Mouse (Mus musculus) adrenal gland, adult 2 months (tissue): Measurements from ENCODE around the gene Galnt9. TPM values are rescaled to one million over a fixed set of nuclear protein-coding genes. Genes with fewer than 3 reads are reported as not detected.

ENCODE experiments used
- DNase-seq: peaks from one replicate; pipeline ENCODE4 v3.0.0; 2021
- polyA plus RNA-seq: library from polyadenylated mRNA; depleted of rRNA; stranded (reverse); fragments of >200 nt; gene quantifications from 2 replicates; pipeline ENCODE4 v1.2.3, GENCODE M21; 2012
- total RNA-seq, 2 experiments: library from RNA; stranded (reverse); gene quantifications; 2 replicates each; pipeline ENCODE4 v1.2.3; 2021

Gene Galnt9
- total and polyA plus RNA-seq, 3 experiments, result 0.14 to 0.25 TPM; not detected in 1

DNA sequence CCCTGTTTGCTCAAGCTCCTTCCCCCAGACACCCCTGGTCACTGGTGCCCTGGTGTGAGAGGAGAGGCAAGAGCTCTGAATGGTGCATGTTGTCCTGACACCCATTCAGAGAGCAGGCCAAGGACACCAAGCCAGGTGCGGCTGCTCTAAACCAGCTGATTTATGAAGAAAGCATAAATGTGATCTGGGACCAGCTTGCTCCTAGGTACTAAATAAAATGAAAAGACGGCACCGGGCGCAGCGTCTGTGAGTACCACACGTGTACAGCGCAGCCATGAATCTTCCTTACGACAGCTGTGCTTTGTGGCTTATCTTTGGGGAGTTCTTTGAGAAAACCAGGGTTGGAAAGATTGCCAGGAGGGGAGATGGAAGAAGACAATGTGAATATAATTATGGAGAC lies 8.2 kb upstream of the Galnt9 start:
- no peak for DNase-seq

DNA sequence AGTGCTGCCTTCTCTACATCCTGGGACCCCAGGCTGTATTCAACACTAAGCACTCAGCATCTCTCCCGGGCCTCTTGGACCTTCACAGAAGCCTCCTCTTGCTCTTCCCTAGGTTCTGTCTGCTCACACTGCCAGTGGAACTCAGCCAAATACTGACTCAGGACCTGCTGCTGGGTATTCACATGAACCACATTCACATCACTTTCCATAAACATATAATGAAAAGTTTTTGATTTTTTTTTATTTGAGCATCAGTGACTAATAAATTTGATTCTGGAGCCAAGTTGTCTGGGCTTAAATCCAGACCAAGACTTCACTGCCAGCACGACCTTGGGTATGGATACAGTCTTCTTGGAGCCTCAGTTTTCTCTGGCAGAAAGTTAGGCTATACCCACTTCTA lies 3.2 kb upstream of the Galnt9 start:
- DNase-seq, result peak; percentile 47

DNA sequence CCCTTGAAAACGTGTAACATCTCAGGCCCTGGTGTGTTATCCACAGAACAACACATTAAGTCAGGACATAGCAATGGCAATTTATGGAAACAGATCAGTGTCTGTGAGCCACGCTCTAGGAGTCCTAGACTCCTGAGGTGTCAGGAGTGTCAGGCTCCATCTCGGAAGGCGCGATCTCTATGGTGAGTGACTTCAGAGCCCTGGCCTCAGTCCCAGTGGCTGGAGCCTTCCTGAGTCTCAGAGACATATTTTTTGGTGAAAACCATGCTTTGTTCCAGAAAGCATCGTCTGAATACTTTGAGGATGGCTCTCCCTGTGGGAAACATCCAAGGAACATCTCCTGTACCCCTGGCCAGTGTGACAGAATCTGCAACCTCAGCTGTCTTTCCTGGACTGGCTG lies 2.7 kb upstream of the Galnt9 start:
- DNase-seq, result no peak

DNA sequence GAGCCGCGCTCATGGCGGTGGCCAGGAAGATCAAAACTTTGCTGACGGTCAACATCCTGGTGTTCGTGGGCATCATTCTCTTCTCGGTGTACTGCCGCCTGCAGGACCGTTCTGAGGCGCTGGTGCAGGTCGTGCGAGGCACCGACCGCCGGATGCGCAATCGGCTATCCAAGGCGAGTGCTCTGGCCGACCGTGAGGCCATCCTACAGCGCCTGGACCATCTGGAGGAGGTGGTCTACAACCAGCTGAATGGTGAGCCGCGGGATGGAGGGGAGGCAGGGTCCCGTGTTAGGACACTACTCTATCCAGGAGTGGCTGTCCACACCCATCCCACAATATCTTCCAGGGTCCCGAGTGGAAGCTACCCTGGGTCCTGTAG lies 525 bp downstream of the Galnt9 start:
- no peak for DNase-seq

DNA sequence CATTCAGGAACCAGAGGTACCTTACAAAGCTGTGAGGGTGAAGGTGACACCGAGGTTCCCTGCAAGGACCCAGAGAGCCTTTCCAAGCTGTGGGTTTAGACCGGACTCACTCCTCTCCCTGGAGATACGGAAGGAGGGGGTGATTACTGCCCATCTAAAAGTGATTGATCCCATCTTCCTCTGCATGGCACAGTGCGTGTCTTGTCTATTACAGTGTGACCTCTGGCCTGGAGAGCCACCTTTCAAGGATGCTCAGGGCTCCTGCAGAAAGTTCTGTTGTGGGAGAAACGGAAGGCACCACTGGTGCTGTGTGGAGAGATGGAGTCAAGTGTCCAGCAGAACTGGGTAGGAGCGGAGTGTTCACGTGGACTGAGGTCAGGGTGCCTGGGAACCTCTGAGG lies 1.2 kb downstream of the Galnt9 start:
- no peak for DNase-seq

DNA sequence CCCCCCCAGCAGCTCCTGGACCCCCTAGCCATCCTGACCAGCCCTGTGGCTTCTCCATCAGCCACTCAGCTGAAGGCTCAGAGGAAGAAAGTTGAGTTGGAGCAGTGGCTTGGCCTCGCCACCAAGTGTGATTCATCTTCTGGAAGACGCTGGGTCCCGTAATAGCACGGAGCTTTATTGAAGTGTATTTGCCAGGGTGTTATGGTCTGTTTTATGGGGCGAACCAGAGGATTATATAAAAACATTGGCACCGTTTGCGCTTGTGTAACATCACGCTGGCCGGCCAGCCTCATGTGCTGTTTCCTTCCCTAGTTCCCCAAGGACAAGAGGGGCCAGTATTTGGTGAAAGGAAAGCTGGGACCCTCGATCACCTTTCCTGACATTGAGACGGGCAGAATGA lies 2.0 kb downstream of the Galnt9 start:
- DNase-seq, result no peak

DNA sequence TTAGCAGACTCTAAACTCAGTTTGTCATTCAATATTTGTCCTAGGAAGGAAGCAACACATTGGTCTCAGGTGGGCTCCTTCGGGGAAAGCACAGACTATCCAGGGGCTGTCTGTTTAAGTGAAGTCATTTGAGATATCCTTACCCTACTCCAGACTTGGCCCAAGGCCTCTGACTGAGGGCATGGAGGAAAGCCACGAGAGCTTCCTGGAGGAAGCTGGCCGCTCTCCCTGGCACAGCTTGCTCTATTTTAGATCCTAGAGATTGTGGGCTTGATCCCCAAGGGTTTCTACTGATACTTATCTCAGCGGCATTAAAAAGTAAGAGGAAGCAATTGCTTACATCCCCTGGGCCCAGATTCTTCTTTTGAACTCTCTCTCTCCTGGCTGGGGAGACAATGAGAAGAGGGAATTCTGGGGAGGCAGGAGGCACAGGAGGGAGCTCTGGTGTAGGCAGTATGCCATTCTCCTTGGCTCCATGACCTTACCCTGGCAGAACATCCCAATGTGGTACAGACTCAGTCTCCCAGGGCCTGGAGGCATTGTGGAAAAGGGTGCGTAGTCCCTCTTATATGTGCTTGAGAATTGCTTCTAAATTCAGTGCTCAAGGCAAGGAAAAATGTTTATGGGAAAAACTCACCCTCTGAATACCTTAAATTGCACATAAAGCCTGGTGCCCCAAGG lies 2.7 kb downstream of the Galnt9 start:
- DNase-seq, result no peak

DNA sequence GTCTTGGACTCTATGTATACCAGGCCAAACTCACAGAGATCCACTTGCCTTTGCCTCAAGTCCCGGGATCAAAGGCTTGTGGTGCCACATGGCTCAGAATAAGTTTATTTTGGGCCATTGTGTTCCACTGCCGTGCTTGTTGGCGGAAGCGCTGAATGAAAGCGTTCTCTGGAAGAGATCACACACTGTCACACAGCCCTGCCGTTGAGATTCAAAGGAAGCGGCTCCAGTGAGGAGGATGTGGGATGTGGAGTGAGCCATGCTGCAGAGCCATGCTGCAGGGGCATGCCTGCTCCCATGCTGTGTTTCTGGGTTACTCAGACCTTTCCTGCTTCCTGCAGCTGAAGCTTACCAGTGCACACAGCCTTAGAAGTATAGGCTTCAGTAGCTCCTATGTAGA lies 4.3 kb downstream of the Galnt9 start:
- no peak for DNase-seq

DNA sequence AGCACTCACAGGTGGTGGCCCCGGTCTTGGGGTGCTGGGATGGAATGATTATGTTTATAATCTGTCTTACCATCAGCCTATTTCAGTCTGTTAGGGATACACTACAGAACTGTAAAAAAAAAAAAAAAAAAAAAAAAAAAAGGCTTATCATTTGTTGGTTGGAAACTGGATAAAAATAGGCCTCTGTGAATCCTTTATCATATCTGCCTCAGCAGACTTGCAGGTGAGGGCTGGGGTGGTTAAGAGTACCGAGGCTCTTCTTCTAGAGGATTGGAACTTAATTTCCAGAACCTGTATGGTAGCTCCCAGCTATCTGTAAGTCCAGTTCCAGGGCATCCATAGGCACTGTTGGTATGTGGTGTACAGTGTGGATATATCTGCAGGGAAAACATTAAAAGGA lies 6.0 kb downstream of the Galnt9 start:
- DNase-seq, result no peak

DNA sequence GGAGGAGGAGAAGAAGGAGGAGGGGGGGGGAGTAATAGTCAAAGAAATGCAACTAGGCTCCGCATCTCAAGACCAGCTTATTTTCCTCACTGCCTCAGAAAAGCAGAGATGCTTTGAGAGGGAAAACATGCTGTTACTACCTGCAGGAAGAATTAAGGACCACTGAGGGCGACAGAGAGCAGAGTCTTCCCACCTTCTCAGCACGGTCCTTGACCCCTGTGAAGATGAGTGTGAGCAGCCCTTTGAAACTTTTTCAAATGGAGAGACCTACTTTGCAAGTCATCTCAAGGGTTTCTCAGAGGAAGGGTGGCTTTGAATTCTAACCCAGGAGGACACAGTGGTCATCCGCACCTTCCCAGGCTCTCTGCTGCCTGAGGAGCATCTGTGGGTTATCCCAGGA lies 6.7 kb downstream of the Galnt9 start:
- DNase-seq, result no peak

DNA sequence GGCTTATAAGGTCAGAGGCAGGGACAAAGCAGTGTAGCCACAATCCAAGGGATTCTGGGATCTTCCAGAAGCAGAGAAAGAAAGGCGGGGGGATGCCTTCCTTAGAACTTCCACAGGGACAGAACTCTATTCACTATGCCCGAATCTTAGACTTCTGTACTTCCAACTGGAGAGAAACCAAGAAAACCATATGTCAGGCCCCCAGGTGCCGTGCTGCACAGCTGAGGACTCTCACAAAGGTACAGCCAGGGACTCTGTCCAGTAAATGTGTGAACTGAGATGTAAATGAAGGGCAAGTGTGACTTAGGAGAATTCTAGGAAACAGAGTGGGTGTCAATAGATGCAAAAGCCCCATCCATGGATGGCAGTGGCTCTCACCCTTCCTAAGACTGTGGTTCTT lies 7.8 kb downstream of the Galnt9 start:
- no peak for DNase-seq

DNA sequence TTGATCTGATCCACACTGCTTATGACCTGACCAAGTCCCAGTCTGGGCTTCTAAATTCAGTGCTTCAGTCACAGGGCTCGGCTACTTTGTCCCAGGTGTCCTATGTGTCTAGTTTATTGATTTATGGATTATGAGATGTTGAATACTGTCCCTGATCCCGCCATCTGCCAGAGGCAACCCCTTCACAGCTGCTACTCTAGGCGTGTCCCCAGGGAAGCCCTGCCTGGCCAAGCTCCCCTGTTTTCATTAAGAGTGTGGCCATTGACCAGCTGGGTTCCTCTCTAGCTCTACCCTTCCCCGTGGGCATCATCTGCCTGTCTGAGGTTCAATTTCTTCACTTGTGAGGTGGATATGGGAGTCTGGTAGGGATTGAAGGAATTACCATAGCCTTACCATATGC lies 9.2 kb downstream of the Galnt9 start:
- DNase-seq, result no peak

DNA sequence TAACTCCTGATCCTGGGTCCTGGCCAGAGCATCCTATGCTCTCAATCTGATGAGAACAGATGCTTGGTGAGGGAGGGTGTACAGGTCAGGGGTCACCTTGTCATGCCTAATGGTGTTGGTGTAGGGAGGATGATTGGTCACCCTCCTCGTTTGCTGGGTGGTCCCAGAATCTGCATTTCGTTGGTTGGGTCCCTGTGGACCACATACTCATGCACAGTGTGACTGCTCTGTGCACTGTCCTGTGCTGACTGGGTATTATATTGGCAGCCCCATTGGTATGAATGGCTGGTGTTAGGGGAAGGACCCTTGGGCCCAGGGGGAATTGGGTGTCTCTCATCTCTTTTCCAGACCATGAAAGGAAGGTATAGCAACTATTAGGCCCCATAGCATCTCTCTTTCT lies 11.0 kb downstream of the Galnt9 start:
- DNase-seq, result no peak

DNA sequence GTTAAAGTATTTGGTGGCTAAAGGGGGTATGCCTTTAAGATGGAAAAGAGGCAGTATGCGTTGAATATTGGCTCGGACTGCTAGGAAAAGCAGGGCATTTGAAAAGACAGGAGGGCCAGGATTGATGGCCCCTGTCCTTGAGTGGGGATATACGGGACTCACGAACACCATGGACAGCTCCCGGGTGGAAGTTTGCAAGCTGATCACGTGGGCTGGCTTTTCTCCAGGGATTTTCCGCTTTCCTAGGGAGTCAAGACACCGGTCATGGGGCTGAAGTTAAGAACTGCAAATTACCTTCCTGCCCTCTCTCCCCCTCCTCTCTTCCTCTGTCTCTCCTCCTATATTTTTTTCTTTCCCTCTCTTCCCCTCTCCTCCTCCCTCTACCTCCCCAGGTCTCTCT lies 14.2 kb downstream of the Galnt9 start:
- peak; percentile 86 for DNase-seq

DNA sequence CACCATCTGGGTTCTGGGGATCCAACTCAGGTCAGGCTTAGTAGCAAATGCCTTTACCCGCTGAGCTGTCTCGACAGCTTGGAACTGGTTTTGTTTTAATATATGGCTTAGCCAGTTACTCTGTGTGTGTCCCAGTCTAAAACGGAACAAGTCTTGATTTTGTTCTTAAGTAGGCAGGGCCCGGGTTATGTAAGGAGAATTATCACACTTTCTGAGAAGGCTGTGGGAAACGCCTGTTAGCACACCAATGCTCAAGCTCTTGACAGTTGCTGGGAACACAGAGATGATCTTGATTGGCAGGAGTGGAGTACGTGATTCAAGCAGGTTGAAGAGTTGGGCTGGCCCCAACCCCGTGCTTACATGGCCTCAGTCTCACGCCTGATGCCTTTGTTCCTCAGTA lies 15.5 kb downstream of the Galnt9 start:
- DNase-seq, result no peak

DNA sequence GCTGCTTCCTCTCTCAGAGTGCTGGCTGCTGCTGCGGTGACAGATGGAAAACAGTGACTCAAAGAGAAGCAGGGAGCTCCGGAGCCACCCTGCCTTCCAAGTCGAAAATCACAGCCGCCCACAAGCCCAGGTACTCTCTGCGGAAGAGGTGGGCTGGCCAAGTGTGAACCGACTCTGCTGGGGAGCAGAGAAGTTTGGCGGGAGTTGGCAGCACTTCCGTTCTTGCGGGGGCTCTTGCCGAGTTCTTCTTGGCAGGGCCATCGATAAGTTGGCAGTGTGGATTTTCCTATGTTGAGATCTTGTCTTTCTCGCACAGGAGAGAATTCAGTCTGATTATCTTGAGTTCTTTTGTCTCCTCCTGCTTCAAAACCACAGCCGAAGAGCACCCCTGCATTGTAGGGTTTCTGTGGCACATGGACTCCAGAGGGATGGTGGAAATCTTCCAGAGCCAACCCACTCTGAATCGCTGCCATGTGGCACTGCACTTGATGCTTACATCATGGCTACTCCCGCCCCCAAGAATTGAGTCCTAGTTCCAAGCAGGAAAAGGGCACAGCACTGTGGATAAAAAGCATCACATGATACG lies 18.7 kb downstream of the Galnt9 start:
- DNase-seq, result no peak

DNA sequence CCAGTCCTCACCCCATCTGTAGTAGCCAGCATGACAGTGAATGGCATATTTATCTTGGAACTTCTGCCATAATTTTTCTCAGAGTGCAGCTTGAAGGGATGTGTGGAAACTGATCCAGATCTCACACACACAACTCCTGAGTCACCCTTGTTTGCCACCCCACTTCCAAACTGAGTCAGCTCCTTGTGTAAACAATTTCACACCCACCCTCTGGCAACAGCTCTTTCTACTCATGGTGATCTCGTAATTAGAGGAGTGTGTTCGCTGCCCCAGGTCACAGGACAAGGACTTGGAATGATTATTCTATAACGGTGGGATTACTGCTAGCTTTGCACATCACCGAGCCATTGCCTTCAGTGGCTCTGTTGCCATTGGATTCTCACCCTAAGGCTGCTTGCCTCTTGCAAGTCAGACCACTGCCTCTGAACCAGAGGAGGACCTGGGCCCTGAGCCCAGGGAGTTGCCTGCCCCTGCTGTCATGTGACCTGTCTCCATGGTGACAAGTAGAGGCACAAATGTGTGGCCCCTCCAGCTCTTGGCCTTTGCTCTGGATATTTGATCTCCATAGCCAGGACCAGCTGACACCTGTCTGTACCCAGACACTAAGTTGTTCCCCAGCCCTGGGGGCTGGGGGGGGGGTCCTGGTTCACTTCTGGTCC lies 21.0 kb downstream of the Galnt9 start:
- no peak for DNase-seq

DNA sequence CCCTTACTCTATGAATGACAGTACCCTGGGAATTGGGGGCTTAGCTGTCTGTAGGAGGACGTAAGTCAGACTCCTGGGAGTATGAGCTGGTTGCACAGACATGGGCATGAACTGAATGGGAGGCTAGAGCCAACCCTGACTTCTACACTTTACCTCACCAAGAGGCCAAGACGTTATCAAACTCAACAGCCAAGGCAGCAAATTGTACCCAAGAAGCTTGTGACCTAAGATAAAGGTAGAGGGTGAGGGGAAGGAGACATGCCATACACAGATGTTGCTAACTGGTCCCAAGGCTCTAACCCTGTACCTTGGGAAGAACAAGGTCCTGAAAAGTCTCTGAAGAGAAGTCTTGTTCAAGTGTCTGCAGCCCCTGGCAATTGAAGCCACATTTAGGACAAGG lies 23.4 kb downstream of the Galnt9 start:
- DNase-seq, result no peak

DNA sequence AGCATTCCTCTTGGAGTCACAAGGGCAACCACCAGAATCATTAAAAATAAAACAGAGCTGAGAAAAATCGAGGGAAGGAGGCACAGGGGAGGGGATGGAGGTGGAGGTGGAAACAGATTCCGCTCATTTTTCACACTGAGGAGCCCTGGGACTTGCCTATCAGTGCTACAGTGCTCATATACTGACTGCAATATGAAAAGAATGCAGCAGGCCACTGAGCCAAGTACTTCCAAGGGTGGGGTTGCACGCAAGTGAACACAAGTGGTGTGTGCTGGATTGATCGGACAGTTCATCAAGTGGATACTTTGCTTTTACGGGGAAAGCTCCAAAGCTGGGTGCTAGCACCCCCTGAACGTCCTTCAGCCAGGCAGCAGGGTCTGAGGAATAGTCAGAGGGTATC lies 30.7 kb downstream of the Galnt9 start:
- no peak for DNase-seq

DNA sequence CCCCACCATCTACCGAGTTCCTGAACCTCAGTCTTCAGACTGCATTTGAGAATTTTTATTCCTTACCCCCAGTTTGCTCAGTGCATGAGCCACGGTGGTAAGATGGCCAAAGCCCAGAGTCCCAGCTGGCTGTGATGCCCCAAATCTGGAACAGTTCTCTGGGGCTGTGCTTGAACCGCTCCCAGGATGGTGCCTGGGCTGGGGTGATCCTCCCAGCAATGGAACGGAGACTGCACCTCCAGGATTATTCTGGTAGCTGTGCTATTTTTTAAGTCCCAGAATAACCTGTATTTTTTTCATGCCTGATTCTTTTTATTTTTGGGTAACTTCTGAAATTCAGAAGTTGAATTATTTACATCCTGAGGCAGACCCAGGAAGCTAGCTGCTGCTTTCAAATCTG lies 35.1 kb downstream of the Galnt9 start:
- DNase-seq, result no peak

DNA sequence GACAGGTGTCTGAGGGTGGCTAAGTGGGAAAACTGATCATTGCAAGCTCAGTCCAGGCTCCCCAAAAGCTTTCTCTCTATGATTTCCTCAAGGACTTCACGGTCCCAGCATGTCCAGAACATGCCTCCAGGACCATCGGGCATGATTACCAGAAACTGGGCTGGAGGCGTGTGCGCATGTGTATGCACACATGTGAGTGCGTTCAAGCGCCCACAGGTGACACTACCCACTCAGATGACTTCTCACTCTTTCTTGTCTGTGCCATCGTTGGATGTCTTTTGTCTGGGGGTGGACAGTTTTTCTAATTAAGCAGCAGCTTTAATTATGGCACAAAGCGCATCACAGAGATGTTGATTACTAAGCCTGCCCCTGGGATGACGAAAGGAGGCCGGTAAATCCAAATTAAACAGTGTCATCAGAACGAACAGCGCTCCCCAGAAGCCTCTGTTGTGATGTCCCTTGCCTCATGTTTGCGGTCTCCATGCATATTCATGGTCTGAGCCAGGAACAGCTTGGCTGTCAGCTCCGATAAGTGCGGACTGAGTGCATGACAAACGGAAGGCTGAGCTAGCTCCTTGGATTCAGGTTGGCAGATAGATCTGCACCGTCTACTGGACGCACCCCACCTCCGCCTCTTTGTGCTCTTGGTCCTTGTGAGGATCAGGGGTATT lies 36.5 kb downstream of the Galnt9 start:
- DNase-seq, result no peak

DNA sequence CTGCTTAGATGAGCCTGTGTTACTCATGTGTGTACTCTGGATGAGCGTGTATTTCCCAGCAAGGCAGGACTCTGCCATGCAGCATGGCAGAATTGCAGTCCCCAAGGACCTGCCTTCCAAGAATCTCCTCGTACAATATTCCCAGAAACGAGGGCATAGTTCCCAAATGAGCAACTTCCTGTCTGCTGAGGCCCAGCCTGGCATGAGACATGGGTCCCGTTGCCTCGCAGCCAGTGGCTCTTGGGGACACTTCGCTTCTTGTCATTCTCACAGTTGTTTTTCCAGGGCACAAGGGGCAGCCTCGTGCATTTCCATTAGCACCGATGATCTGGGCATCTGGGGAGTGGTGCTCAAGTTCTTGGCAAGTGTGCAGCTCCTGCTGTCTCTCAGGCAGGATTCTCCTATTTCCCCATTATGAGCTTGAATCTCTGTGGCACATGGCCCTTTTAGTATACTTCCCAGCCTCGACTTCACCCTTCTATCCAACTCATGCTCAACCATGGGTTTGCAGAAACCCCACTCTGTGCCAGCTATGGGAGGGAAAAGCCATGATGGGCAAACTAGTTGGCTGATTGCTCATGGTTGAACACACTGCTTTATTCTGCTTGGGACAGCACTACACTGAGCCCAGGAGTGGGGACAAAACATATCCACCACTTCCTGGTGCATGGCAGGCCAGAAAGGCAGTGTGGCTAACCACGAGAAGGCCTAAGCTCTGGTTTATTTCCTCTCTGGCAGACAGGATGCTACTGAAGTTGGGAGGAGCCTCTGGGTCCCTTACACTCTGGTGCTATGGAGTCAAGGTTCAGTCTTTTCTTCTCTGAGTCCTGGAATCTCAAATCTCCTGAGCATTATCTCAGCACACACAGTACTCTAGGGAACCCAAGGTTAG lies 38.7 kb downstream of the Galnt9 start:
- DNase-seq, result peak; percentile 22
